Mouse (Mus musculus) intestine, embryonic 14.5 days (tissue): ENCODE measurements around the gene Zbed5. TPM values are rescaled to one million over a fixed set of nuclear protein-coding genes. Genes with fewer than 3 reads are reported as not detected.
"Not testable (repeated sequence)": the region's sequence is repeated elsewhere in the genome, so short reads cannot be mapped to it uniquely, and the experiment has no call there.

Source experiments
- ATAC-seq: fragments of 200-750 bp; cut with Nextera tagmentation; replicated peaks from 2 replicates; pipeline ENCODE4 v1.8.0; 2017; ENCODE audit warnings: low read depth, moderate number of reproducible peaks, moderate TSS enrichment, moderate library complexity; ENCODE audit not compliant: low FRiP score, low TSS enrichment
- DNase-seq: peaks from one replicate; pipeline ENCODE4 v3.0.0-alpha.2; 2018; ENCODE audit warnings: low spot score
- H3K27ac ChIP-seq: fragments of 300-500 bp; sonication (generic); 2 replicates; pipeline ENCODE4 v1.5.1; 2014; ENCODE audit warnings: low read depth, mild to moderate bottlenecking, control low read depth
- H3K27me3 ChIP-seq: fragments of 300-500 bp; sonication (generic); replicated peaks from 2 replicates; pipeline ENCODE4 v1.6.1; 2014; ENCODE audit warnings: low read length, control low read depth; ENCODE audit not compliant: control insufficient read depth, insufficient read depth
- H3K36me3 ChIP-seq: fragments of 300-500 bp; sonication (generic); 2 replicates; pipeline ENCODE4 v1.6.1; 2014; ENCODE audit warnings: low read length, control low read depth; ENCODE audit not compliant: control insufficient read depth, insufficient read depth
- H3K4me1 ChIP-seq: fragments of 300-500 bp; sonication (generic); replicated peaks from 2 replicates; pipeline ENCODE4 v1.6.1; 2014; ENCODE audit warnings: low read length, control low read depth, mixed read lengths; ENCODE audit not compliant: control insufficient read depth, insufficient read depth
- H3K4me2 ChIP-seq: fragments of 300-500 bp; sonication (generic); 2 replicates; pipeline ENCODE4 v1.6.1; 2014; ENCODE audit warnings: low read length
- H3K4me3 ChIP-seq: fragments of 300-500 bp; sonication (generic); 2 replicates; pipeline ENCODE4 v1.5.1; 2014; ENCODE audit warnings: low read depth, low read length, control low read depth, mixed read lengths
- H3K9ac ChIP-seq: fragments of 300-500 bp; sonication (generic); 2 replicates; pipeline ENCODE4 v1.6.1; 2014; ENCODE audit warnings: mild to moderate bottlenecking, low read length
- H3K9me3 ChIP-seq: fragments of 300-500 bp; sonication (generic); 2 replicates; pipeline ENCODE4 v1.6.1; 2016; ENCODE audit warnings: low read length, control low read depth; ENCODE audit not compliant: control insufficient read depth
- WGBS: fragments of 180-500 bp; shearing (Covaris S2); extraction: QIAGEN DNeasy Blood & Tissue Kit; methylation state at CpG from one replicate; pipeline ENCODE4 v1.1.7; 2014; 5-methylcytosine and 5-hydroxymethylcytosine counted together
- polyA plus RNA-seq: library from polyadenylated mRNA; unstranded; fragments of >200 nt; fragmentation: Nextera tagmentation; extraction: Ambion mirVana; gene quantifications from 2 replicates; pipeline ENCODE4 v1.2.1, GENCODE M21; 2014

Gene Zbed5
- polyA plus RNA-seq, 1 experiment from 2014 or later, result 3.9 TPM

GRCm38 (mm10) chr5:129936941-129937340 is 41.4 kb downstream of the Zbed5 start:
- H3K4me2 ChIP-seq, result no peak overlapping the region
- no peak overlapping the region for H3K4me3 ChIP-seq
- 52% methylated on average over 4 of the region's 4 CpGs for WGBS
- no peaks in the 10 kb centered on the region for H3K27me3 ChIP-seq
- H3K9me3 ChIP-seq, result no peaks in the 10 kb centered on the region
- H3K36me3 ChIP-seq, result no peaks in the 10 kb centered on the region
- H3K9ac ChIP-seq, result no peak overlapping the region
- ATAC-seq, result no peak
- no peak for DNase-seq
- no peak overlapping the region for H3K27ac ChIP-seq
- no peaks in the 10 kb centered on the region for H3K4me1 ChIP-seq

GRCm38 (mm10) chr5:129940281-129940680 is 44.8 kb downstream of the Zbed5 start:
- H3K9ac ChIP-seq, result no peak overlapping the region
- H3K9me3 ChIP-seq, result no peaks in the 10 kb centered on the region
- no peak overlapping the region for H3K4me3 ChIP-seq
- DNase-seq, result no peak
- no peak overlapping the region; the same call in 1 of the 2 replicates for H3K4me2 ChIP-seq
- H3K36me3 ChIP-seq, result peaks cover 8% of the 10 kb centered on the region
- H3K4me1 ChIP-seq, result no peaks in the 10 kb centered on the region
- H3K27me3 ChIP-seq, result no peaks in the 10 kb centered on the region
- 52% methylated on average over 2 of the region's 2 CpGs for WGBS
- no peak for ATAC-seq
- H3K27ac ChIP-seq, result no peak overlapping the region

GRCm38 (mm10) chr5:129940736-129941494 is 45.4 kb downstream of the Zbed5 start:
- Histone ChIP-seq H3K9ac (peak overlapping the region; percentile 32; the same call in 1 of the 2 replicates), H3K27ac (no peak overlapping the region), H3K4me1 (no peaks in the 10 kb centered on the region), H3K27me3 (no peaks in the 10 kb centered on the region), H3K36me3 (peaks cover 10% of the 10 kb centered on the region), H3K9me3 (no peaks in the 10 kb centered on the region), H3K4me2 (peak overlapping the region; percentile 54), H3K4me3 (peak overlapping the region; percentile 50)
- DNase-seq (no peak), ATAC-seq (no peak)
- 4% methylated on average over 9 of the region's 9 CpGs for whole genome bisulfite sequencing

GRCm38 (mm10) chr5:129941495-129942045 is 46.0 kb downstream of the Zbed5 start, which contains the start of gene Vkorc1l1:
Gene Vkorc1l1 (plus strand): TSS chr5:129941970.
- DNase-seq (peak; percentile 100), ATAC-seq (peak; percentile 97)
- no peaks in the 10 kb centered on the region for H3K4me1 ChIP-seq
- no peaks in the 10 kb centered on the region for H3K9me3 ChIP-seq
- peaks cover 10% of the 10 kb centered on the region for H3K36me3 ChIP-seq
- 1% methylated on average over 58 of the region's 59 CpGs for WGBS
- H3K27ac ChIP-seq, result peak within 1 kb of the TSS; percentile 34
- H3K9ac ChIP-seq, result peak within 1 kb of the TSS; percentile 66
- peak within 1 kb of the TSS; percentile 75 for H3K4me3 ChIP-seq
- peak within 1 kb of the TSS; percentile 54 for H3K4me2 ChIP-seq
- no peaks in the 10 kb centered on the region for H3K27me3 ChIP-seq

GRCm38 (mm10) chr5:129942073-129942939 is 46.8 kb downstream of the Zbed5 start:
- Histone ChIP-seq H3K4me3 (peak overlapping the region; percentile 75), H3K9ac (peak overlapping the region; percentile 66), H3K27ac (peak overlapping the region; percentile 34), H3K4me2 (peak overlapping the region; percentile 51)
- not testable (repeated sequence) for H3K27me3 ChIP-seq, H3K4me1 ChIP-seq, H3K9me3 ChIP-seq, H3K36me3 ChIP-seq
- under 1% methylated on average over 52 of the region's 82 CpGs for WGBS
- ATAC-seq, result peak; percentile 47
- DNase-seq, result peak; percentile 74

GRCm38 (mm10) chr5:129943402-129943801 is 47.9 kb downstream of the Zbed5 start:
- H3K4me3 ChIP-seq, result no peak overlapping the region
- H3K9ac ChIP-seq, result no peak overlapping the region
- DNase-seq, result no peak
- peak overlapping the region; percentile 11; the same call in 1 of the 2 replicates for H3K4me2 ChIP-seq
- WGBS, result 68% methylated on average over 1 of the region's 1 CpGs
- ATAC-seq, result no peak
- H3K9me3 ChIP-seq, result no peaks in the 10 kb centered on the region
- no peak overlapping the region for H3K27ac ChIP-seq
- no peaks in the 10 kb centered on the region for H3K27me3 ChIP-seq
- no peaks in the 10 kb centered on the region for H3K4me1 ChIP-seq
- peaks cover 12% of the 10 kb centered on the region for H3K36me3 ChIP-seq

- no peak overlapping the region for H3K4me3 ChIP-seq
- DNase-seq (no peak), ATAC-seq (no peak)
- H3K27me3 ChIP-seq, result no peaks in the 10 kb centered on the region
- no peak overlapping the region for H3K9ac ChIP-seq
- no peak overlapping the region for H3K4me2 ChIP-seq
- no peaks in the 10 kb centered on the region for H3K4me1 ChIP-seq
- H3K9me3 ChIP-seq, result no peaks in the 10 kb centered on the region
- H3K36me3 ChIP-seq, result peaks cover 12% of the 10 kb centered on the region
- H3K27ac ChIP-seq, result no peak overlapping the region
- WGBS, result 84% methylated on average over 2 of the region's 2 CpGs
These were observed 52.1 kb downstream of the Zbed5 start for GRCm38 (mm10) chr5:129947528-129948033.

- Histone ChIP-seq H3K4me2 (no peak overlapping the region), H3K36me3 (0 out of 2 replicates have a peak, but pooled peaks cover 2% of the 10 kb centered on the region), H3K4me1 (no peaks in the 10 kb centered on the region), H3K27ac (no peak overlapping the region), H3K9me3 (no peaks in the 10 kb centered on the region), H3K27me3 (no peaks in the 10 kb centered on the region), H3K9ac (no peak overlapping the region), H3K4me3 (no peak overlapping the region)
- ATAC-seq, result no peak
- 93% methylated on average over 4 of the region's 4 CpGs for WGBS
- no peak for DNase-seq
These were observed 56.6 kb downstream of the Zbed5 start for GRCm38 (mm10) chr5:129952143-129952542.
